Mouse (Mus musculus) MEL-GATA-1-ER (cell line): Measurements from ENCODE around the gene Aplnr.

Experiments used
- DNase-seq: peaks from one replicate; pipeline ENCODE4 v3.0.0-alpha.2; 2012; ENCODE audit warnings: low read depth; ENCODE audit errors: extremely low read depth

The Aplnr gene

GRCm38 (mm10) chr2:85136831-85137520 lies 951 bp downstream of the Aplnr start:
- no peak for DNase-seq

- no peak for DNase-seq
These were observed 1.6 kb downstream of the Aplnr start for GRCm38 (mm10) chr2:85137601-85138140.

GRCm38 (mm10) chr2:85138143-85138542 lies 2.1 kb downstream of the Aplnr start:
- no peak for DNase-seq

- DNase-seq = no peak
These were observed 3.4 kb downstream of the Aplnr start for GRCm38 (mm10) chr2:85139393-85139792.

GRCm38 (mm10) chr2:85139846-85140245 lies 3.8 kb downstream of the Aplnr start:
- no peak for DNase-seq

- no peak for DNase-seq
These were observed 4.8 kb downstream of the Aplnr start for GRCm38 (mm10) chr2:85140833-85141232.

- no peak for DNase-seq
These were observed 8.9 kb downstream of the Aplnr start for GRCm38 (mm10) chr2:85144908-85145307.

GRCm38 (mm10) chr2:85145346-85145745 lies 9.3 kb downstream of the Aplnr start:
- no peak for DNase-seq

- no peak for DNase-seq
These were observed 11.5 kb downstream of the Aplnr start for GRCm38 (mm10) chr2:85147481-85147880.

- no peak for DNase-seq
These were observed 14.3 kb downstream of the Aplnr start for GRCm38 (mm10) chr2:85150373-85150772.

- DNase-seq = no peak
These were observed 15.2 kb downstream of the Aplnr start for GRCm38 (mm10) chr2:85151233-85151632.

- DNase-seq = no peak
These were observed 19.3 kb downstream of the Aplnr start for GRCm38 (mm10) chr2:85155334-85155733.

- DNase-seq = no peak
These were observed 20.1 kb downstream of the Aplnr start for GRCm38 (mm10) chr2:85156136-85156535.

- DNase-seq = no peak
These were observed 21.4 kb downstream of the Aplnr start for GRCm38 (mm10) chr2:85157382-85157781.

- no peak for DNase-seq
These were observed 25.0 kb downstream of the Aplnr start for GRCm38 (mm10) chr2:85160901-85161637.

GRCm38 (mm10) chr2:85161638-85162093 lies 25.6 kb downstream of the Aplnr start:
- no peak for DNase-seq

- DNase-seq = no peak
These were observed 27.5 kb downstream of the Aplnr start for GRCm38 (mm10) chr2:85163311-85164047.

GRCm38 (mm10) chr2:85167624-85168023 lies 31.6 kb downstream of the Aplnr start:
- DNase-seq = no peak

GRCm38 (mm10) chr2:85168327-85168726 lies 32.3 kb downstream of the Aplnr start:
- DNase-seq = no peak

GRCm38 (mm10) chr2:85172071-85172762 lies 36.2 kb downstream of the Aplnr start:
- no peak for DNase-seq

GRCm38 (mm10) chr2:85172763-85173103 lies 36.7 kb downstream of the Aplnr start:
- no peak for DNase-seq
